Mouse (Mus musculus) heart, postnatal 10 days (tissue): ENCODE data around the gene Zfp867. TPM values are rescaled to one million over a fixed set of nuclear protein-coding genes. Genes with fewer than 3 reads are reported as not detected.

Source experiments
- total RNA-seq, 2 experiments: library from RNA; stranded (reverse); gene quantifications; 2 replicates each; pipeline ENCODE4 v1.2.3; 2021

Gene Zfp867
- total RNA-seq, 2 experiments from 2014 or later: 6.0 to 6.5 TPM

Other genes with a start within 250 kb of the Zfp867 start
- gene Arf1, start 244.2 kb downstream of the Zfp867 start, total RNA-seq: 100 to 1,000 TPM; 339 to 344 TPM
- not detected for gene Wnt3a, start 181.7 kb downstream of the Zfp867 start, total RNA-seq
- 1 to 10 TPM; 6.1 to 7.5 TPM for gene Wnt9a, start 165.5 kb downstream of the Zfp867 start, total RNA-seq
- gene Prss38, start 96.8 kb downstream of the Zfp867 start, total RNA-seq: not detected
- 10 to 100 TPM; 11.5 to 13.3 TPM for gene Jmjd4, start 22.4 kb downstream of the Zfp867 start, total RNA-seq
- gene Snap47, start 21.3 kb downstream of the Zfp867 start, total RNA-seq: 10 to 100 TPM; 39.8 to 41.8 TPM
- 10 to 100 TPM; 21.9 to 25.1 TPM for gene Zkscan17, start 54.3 kb upstream of the Zfp867 start, total RNA-seq
- gene Nlrp3, start 69.1 kb upstream of the Zfp867 start, total RNA-seq: under 1 TPM; 0.19 to 0.64 TPM
- not detected for gene Olfr222, start 103.8 kb upstream of the Zfp867 start, total RNA-seq
- gene Olfr223, start 120.8 kb upstream of the Zfp867 start, total RNA-seq: not detected
- gene Mprip, start 188.8 kb upstream of the Zfp867 start, total RNA-seq: 100 to 1,000 TPM; 210 to 229 TPM